Mouse (Mus musculus): ENCODE results near the gene Chrng. TPM values are rescaled to one million over a fixed set of nuclear protein-coding genes. Genes with fewer than 3 reads are reported as not detected.

The Chrng gene
- polyA plus RNA-seq, 1 experiment = not detected

- TF ChIP-seq GATA1 (IDR thresholded peaks at IDR 0.05; ENCODE audit: low read length) = no peak
Measured at GRCm38 (mm10) chr1:87217938-87218337, 13.5 kb downstream of the Chrng start.

DNA sequence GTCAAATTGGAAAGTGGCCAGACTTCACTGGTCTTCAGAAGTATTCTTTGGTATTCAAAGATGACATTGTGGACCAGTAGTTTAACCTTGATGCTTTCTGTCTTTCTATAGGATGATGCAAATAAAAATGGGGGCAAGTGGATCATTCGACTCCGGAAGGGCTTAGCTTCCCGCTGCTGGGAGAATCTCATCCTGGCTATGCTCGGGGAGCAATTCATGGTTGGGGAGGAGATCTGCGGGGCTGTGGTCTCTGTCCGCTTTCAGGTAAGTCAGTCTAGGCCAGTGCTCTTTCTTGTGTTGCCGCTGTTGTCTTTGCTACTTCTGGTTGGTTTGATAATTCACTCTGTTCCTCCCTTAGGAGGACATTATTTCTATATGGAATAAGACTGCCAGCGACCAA, 21.3 kb downstream of the Chrng start:
- no peak for TF ChIP-seq GATA1 (IDR thresholded peaks at IDR 0.05; ENCODE audit: low read length)

DNA sequence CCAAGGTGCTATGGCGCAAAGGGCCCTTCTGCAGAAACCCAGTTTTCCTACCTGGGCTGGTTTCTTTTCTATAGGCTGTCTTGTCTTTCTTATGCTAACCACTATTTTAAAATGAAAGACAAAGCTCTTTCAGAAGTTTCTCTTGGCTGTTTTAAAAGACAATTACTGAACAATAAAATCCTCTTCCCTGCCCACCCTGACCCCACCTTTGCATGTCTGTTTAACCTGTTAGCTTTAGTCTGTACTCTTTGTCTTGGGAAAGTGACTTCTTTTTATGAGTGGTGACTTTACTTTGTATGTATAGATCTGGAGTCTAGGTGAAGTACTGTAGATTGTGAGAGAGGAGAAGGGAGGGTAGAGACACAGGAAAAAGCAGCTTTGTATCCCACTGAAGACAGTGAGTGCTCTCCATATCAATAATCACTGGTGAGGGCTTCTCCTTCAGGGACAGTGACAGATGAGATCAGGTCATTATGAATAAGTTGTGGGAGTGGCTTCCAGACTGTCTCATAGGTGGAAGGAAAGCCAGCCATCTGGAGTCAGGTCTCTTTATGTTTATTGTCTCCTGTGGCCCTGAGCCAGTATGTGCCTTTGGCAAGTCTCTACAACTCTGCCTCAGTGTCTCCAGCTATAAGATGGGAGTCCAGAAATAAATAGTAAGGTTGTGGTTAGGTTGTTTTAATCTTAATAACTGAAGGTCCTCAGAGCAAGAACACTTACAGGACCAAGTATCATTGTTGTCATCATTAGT, 22.1 kb downstream of the Chrng start:
- no peak for TF ChIP-seq GATA1 (IDR thresholded peaks at IDR 0.05; ENCODE audit: low read length)

GRCm38 (mm10) chr1:87227160-87227550, 22.7 kb downstream of the Chrng start:
- TF ChIP-seq GATA1 (IDR thresholded peaks at IDR 0.05; ENCODE audit: low read length) = no peak

GRCm38 (mm10) chr1:87230606-87231005, 26.1 kb downstream of the Chrng start:
- no peak for TF ChIP-seq GATA1 (IDR thresholded peaks at IDR 0.05; ENCODE audit: low read length)

DNA sequence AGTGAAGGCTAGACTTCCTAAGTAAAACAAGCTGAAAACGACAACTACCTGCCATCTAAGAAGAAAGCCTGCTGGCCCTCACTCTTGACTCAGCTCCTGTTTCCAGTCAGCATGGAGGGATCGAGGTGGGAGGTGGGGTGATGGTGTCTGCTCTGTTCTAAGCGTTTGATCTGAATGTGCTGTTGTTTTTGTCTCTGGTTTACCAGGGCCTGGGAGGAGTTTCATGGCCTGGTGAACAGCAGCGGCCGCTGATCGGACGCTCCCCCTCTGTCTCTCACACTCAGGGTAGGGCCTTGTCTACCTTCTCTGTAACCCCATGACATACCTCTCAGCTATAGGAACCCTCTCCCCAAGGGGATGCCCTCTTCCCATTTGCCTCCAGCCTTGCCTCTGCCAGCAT, 27.7 kb downstream of the Chrng start:
- TF ChIP-seq GATA1 (IDR thresholded peaks at IDR 0.05; ENCODE audit: low read length) = no peak

DNA sequence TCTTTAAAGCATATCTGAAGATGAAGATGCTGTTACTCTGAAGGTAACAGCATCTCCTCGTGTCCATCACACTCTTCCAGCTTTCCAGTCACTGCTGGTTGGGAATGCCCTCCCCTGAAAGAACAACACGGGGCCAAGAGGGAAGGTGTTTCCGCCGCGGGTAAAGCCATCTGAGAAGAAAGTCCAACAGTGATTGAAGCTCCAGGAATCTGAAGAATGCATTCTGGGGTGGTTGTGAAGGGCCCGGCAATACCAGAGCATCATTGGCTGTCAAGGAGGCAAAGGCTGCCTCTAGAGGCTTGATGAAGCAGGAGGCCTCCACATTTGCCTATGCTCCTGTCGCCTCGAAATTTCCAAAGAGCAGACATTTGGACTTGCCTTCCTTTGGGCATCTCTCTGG, 34.6 kb downstream of the Chrng start:
- no peak for TF ChIP-seq GATA1 (IDR thresholded peaks at IDR 0.05; ENCODE audit: low read length)

DNA sequence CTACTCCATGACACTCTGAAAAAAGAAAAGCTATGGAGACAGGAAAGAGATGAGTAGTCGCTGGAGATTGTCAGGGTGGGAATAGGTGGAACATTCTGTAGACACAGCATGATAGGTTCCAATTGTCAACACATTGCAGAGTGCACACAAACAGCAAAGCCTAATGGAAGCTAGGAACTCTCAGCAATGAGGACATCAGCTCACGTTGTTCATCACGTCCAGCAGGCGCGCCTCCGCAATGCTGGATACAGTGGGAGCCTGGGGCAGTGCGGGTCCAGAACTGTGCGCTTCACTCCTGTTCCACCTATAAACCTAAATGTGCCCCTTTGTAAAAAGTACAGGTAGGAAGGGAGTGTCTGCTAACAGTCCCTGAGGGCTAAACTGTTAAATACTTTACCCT, 38.6 kb downstream of the Chrng start:
- TF ChIP-seq GATA1 (IDR thresholded peaks at IDR 0.05; ENCODE audit: low read length) = no peak

DNA sequence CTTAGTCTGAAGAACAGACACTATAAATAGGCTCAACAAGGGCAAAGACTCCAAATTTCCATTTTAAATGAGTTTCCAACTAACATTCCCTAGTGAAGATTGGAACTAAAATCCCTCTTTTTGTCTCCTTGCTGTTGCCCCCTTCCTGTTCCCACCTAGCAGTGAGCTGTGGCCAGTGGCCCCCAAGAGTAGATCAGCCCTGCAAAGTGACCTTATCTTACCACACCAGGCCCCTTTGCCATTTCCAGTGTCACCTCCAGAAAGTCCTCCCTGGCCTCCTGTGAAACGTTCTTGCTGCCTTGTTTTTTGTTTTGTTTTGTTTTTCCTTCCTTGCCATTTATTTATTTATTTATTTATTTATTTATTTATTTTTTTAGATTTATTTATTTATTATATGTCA, 41.0 kb downstream of the Chrng start:
- TF ChIP-seq GATA1 (IDR thresholded peaks at IDR 0.05; ENCODE audit: low read length) = no peak

DNA sequence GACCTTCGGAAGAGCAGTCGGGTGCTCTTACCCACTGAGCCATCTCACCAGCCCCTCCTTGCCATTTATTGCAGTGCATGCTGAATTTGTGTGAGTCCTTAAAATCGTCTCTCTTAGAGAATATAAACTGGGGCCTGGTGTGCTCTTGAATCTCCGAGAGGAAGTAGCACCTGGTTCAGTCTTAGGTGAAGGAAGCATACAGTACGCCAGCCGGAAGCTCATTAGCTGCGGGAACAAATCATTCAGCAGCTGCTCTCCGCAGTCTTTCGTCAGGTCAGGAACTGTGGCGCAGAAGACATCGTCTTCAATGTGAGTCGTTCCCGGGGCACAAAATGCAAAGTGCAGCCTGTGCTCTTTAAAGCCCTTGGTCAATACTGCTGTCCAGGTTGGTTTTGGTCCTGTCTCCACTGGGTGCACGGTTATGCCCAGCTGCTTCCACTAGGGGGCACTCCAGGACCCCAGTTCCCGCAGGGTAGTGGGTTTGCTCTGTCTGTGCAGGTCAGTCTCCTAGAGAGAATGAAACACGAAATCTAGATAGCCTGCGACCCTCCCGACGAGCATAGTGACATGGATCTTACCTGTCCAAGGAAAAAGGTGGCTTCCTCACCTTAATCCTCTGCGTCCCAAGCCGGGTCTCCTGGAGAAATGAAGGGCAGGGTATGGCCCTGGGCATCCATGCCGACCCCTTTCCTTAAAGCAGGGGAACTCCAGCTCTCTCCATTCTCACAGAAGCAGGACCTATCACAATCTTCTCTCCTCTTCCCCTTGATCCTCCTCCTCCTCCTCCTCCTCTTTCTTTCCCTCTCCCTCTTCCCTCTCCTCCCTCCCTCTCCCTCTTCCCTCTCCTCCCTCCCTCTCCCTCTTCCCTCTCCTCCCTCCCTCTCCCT, 41.7 kb downstream of the Chrng start:
- no peak for TF ChIP-seq GATA1 (IDR thresholded peaks at IDR 0.05; ENCODE audit: low read length)

GRCm38 (mm10) chr1:87252040-87252609, 47.7 kb downstream of the Chrng start:
- TF ChIP-seq GATA1 (IDR thresholded peaks at IDR 0.05; ENCODE audit: low read length) = peak; percentile 26

DNA sequence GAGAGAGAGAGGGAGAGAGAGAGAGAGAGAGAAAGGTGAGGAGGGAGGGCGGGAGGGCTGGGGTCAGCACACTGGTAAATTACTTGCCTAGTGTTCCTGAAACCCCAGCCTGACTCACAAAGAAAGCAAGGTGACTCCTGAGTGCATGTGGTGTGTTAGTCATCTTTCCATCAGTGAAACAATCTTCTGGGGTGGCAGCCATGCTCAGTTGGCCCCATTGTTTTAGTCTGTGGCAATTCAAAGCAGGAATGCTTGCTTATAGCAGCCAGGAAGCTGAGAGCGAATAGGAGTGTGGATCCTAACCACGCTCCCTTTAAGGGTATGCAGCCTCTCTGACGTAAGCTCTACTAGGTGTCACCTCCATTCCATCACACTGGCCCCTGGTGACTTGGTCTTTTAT, 50.7 kb downstream of the Chrng start:
- TF ChIP-seq GATA1 (IDR thresholded peaks at IDR 0.05; ENCODE audit: low read length) = no peak

GRCm38 (mm10) chr1:87257691-87258090, 53.2 kb downstream of the Chrng start:
- no peak for TF ChIP-seq GATA1 (IDR thresholded peaks at IDR 0.05; ENCODE audit: low read length)

DNA sequence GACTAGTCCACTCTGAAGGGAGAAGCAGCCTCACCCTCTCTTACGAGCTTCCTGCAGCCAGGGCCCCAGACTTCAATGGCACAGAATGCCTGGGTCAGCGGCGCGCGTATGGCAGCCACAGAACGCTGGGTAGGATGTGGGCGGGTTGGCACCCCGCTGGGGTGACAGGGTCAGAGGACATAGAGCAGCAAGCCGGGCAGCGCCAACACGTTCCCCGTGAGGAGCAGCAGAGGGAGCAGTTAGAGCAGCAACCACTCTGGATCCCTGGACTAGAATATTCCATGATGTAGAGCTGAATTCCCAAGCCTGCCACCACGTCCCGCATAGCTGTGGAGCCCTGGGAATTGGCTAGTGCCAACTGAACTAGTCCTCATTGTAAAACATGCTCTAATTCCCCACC, 54.0 kb downstream of the Chrng start:
- TF ChIP-seq GATA1 (IDR thresholded peaks at IDR 0.05; ENCODE audit: low read length) = no peak

DNA sequence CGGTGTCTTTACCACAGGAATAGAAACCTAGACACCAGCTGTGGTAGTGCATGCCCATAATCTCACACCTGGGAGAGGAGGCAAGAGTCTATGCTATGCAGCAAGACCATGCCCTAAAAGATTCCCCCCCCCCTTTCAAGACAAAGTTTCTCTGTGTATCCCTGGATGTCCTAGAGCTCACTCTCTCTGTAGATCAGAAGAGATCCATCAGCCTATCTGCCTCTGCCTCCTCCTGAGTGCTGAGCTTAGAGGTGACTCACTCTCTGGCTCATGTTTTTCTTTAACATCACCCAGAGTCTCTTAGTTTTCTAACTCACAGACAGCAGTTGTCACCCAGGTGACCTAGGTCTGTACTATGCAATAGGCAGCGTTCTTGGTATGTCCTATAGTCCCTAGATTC, 54.9 kb downstream of the Chrng start:
- TF ChIP-seq GATA1 (IDR thresholded peaks at IDR 0.05; ENCODE audit: low read length) = no peak

Other genes with a start within 250 kb of the Chrng start
- not detected in 2 replicates for gene Alppl2, start 114.7 kb upstream of the Chrng start, polyA plus RNA-seq (2012)
- not detected in 2 replicates for gene Alpi, start 103.1 kb upstream of the Chrng start, polyA plus RNA-seq (2012)
- gene Akp3, start 79.7 kb upstream of the Chrng start, polyA plus RNA-seq (2012) = not detected in 2 replicates
- gene Ecel1, start 48.1 kb upstream of the Chrng start, polyA plus RNA-seq (2012) = not detected in 2 replicates
- gene Prss56, start 21.3 kb upstream of the Chrng start, polyA plus RNA-seq (2012) = not detected in 2 replicates
- gene Chrnd, start 14.1 kb upstream of the Chrng start, polyA plus RNA-seq (2012) = not detected in 2 replicates
- 39.0 and 39.3 TPM in 2 replicates for gene Eif4e2, start 9.3 kb downstream of the Chrng start, polyA plus RNA-seq (2012)
- gene Efhd1, start 59.7 kb downstream of the Chrng start, polyA plus RNA-seq (2012) = 0.04 TPM in 1 of 2 replicates, not detected in the other
- gene Gigyf2, start 122.3 kb downstream of the Chrng start, polyA plus RNA-seq (2012) = 30.5 and 33.8 TPM in 2 replicates
- not detected in 2 replicates for gene Kcnj13, start 190.1 kb downstream of the Chrng start, polyA plus RNA-seq (2012)

Data from G1E-ER4 (cell line).